Mouse (Mus musculus): Measurements from ENCODE around the gene Fezf2. TPM values are rescaled to one million over a fixed set of nuclear protein-coding genes. Genes with fewer than 3 reads are reported as not detected.

Gene Fezf2
- polyA plus RNA-seq, 1 experiment, result not detected

- Histone ChIP-seq H3K9me3 (replicated peaks; ENCODE audit: control insufficient read depth, insufficient read depth, low read length, poor library complexity, severe bottlenecking) (no peaks in the 10 kb centered on the region), H3K4me1 (ENCODE audit: control insufficient read depth, insufficient read depth, low read length) (no peaks in the 10 kb centered on the region), H3K27ac (ENCODE audit: insufficient read depth, low read length) (no peak overlapping the region), H3K9ac (ENCODE audit: low read depth, poor library complexity, severe bottlenecking) (no peak overlapping the region), H3K27me3 (ENCODE audit: control insufficient read depth, insufficient read depth, low read length, poor library complexity, severe bottlenecking) (peaks cover 2% of the 10 kb centered on the region; the same call in 1 of the 2 replicates), H3K4me3 (ENCODE audit: low read depth, low read length) (no peak overlapping the region), H3K36me3 (ENCODE audit: control insufficient read depth, insufficient read depth, low read length, poor library complexity, severe bottlenecking) (no peaks in the 10 kb centered on the region)
- TF ChIP-seq POLR2A (IDR thresholded peaks at IDR 0.05; ENCODE audit: insufficient read depth, low read length), result no peak
Measured at GRCm38 (mm10) chr14:12333622-12334021, 14.4 kb downstream of the Fezf2 start.

GRCm38 (mm10) chr14:12303106-12303505 lies 44.9 kb downstream of the Fezf2 start:
- no peaks in the 10 kb centered on the region for H3K9me3 ChIP-seq (replicated peaks; ENCODE audit: control insufficient read depth, insufficient read depth, low read length, poor library complexity, severe bottlenecking)
- H3K9ac ChIP-seq (ENCODE audit: low read depth, poor library complexity, severe bottlenecking), result no peak overlapping the region
- no peaks in the 10 kb centered on the region for H3K36me3 ChIP-seq (ENCODE audit: control insufficient read depth, insufficient read depth, low read length, poor library complexity, severe bottlenecking)
- no peak for TF ChIP-seq EP300 (IDR thresholded peaks at IDR 0.05; ENCODE audit: insufficient read depth, low read depth, low read length)
- TF ChIP-seq CTCF (IDR thresholded peaks at IDR 0.05; ENCODE audit: low read depth, low read length), result no peak
- TF ChIP-seq POLR2A (IDR thresholded peaks at IDR 0.05; ENCODE audit: insufficient read depth, low read length), result no peak
- no peaks in the 10 kb centered on the region for H3K27me3 ChIP-seq (ENCODE audit: control insufficient read depth, insufficient read depth, low read length, poor library complexity, severe bottlenecking)
- H3K4me1 ChIP-seq (ENCODE audit: control insufficient read depth, insufficient read depth, low read length), result no peaks in the 10 kb centered on the region
- no peak overlapping the region for H3K4me3 ChIP-seq (ENCODE audit: low read depth, low read length)
- H3K27ac ChIP-seq (ENCODE audit: insufficient read depth, low read length), result no peak overlapping the region

- H3K9ac ChIP-seq (ENCODE audit: low read depth, poor library complexity, severe bottlenecking), result no peak overlapping the region
- H3K4me3 ChIP-seq (ENCODE audit: low read depth, low read length), result no peak overlapping the region
- no peaks in the 10 kb centered on the region for H3K36me3 ChIP-seq (ENCODE audit: control insufficient read depth, insufficient read depth, low read length, poor library complexity, severe bottlenecking)
- TF ChIP-seq CTCF (IDR thresholded peaks at IDR 0.05; ENCODE audit: low read depth, low read length), result no peak
- no peak overlapping the region for H3K27ac ChIP-seq (ENCODE audit: insufficient read depth, low read length)
- H3K9me3 ChIP-seq (replicated peaks; ENCODE audit: control insufficient read depth, insufficient read depth, low read length, poor library complexity, severe bottlenecking), result no peaks in the 10 kb centered on the region
- no peaks in the 10 kb centered on the region for H3K4me1 ChIP-seq (ENCODE audit: control insufficient read depth, insufficient read depth, low read length)
- H3K27me3 ChIP-seq (ENCODE audit: control insufficient read depth, insufficient read depth, low read length, poor library complexity, severe bottlenecking), result no peaks in the 10 kb centered on the region
Measured at GRCm38 (mm10) chr14:12300677-12301076, 47.3 kb downstream of the Fezf2 start.

- H3K36me3 ChIP-seq (ENCODE audit: control insufficient read depth, insufficient read depth, low read length, poor library complexity, severe bottlenecking), result no peaks in the 10 kb centered on the region
- no peaks in the 10 kb centered on the region for H3K27me3 ChIP-seq (ENCODE audit: control insufficient read depth, insufficient read depth, low read length, poor library complexity, severe bottlenecking)
- no peak overlapping the region for H3K27ac ChIP-seq (ENCODE audit: insufficient read depth, low read length)
- H3K4me1 ChIP-seq (ENCODE audit: control insufficient read depth, insufficient read depth, low read length), result no peaks in the 10 kb centered on the region
- H3K9me3 ChIP-seq (replicated peaks; ENCODE audit: control insufficient read depth, insufficient read depth, low read length, poor library complexity, severe bottlenecking), result no peaks in the 10 kb centered on the region
- H3K9ac ChIP-seq (ENCODE audit: low read depth, poor library complexity, severe bottlenecking), result no peak overlapping the region
- H3K4me3 ChIP-seq (ENCODE audit: low read depth, low read length), result no peak overlapping the region
- TF ChIP-seq EP300 (IDR thresholded peaks at IDR 0.05; ENCODE audit: insufficient read depth, low read depth, low read length), result no peak
- no peak for TF ChIP-seq POLR2A (IDR thresholded peaks at IDR 0.05; ENCODE audit: insufficient read depth, low read length)
- no peak for TF ChIP-seq CTCF (IDR thresholded peaks at IDR 0.05; ENCODE audit: low read depth, low read length)
Measured at GRCm38 (mm10) chr14:12300275-12300674, 47.7 kb downstream of the Fezf2 start.

DNA sequence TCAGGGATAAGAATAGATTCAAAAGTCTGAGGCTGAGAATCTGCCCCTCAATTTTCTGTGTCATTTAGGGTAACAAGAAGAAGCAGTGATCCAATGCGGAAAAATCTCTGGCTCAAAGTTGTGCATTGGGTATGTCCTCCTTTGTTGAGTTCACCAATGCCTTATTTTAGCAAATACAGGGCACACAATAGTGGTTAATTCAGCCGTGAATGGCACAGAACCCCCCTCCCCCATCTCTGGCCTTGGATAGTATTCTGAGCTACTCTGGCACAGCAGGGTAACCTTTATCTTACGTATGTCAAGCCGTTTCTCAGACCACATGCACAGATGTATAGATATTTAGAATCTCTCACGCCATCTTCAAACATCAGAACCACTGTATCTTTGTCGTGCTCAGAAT lies 48.3 kb downstream of the Fezf2 start:
- Histone ChIP-seq H3K27me3 (ENCODE audit: control insufficient read depth, insufficient read depth, low read length, poor library complexity, severe bottlenecking) (no peaks in the 10 kb centered on the region), H3K4me1 (ENCODE audit: control insufficient read depth, insufficient read depth, low read length) (no peaks in the 10 kb centered on the region), H3K9ac (ENCODE audit: low read depth, poor library complexity, severe bottlenecking) (no peak overlapping the region), H3K36me3 (ENCODE audit: control insufficient read depth, insufficient read depth, low read length, poor library complexity, severe bottlenecking) (no peaks in the 10 kb centered on the region), H3K27ac (ENCODE audit: insufficient read depth, low read length) (no peak overlapping the region), H3K9me3 (replicated peaks; ENCODE audit: control insufficient read depth, insufficient read depth, low read length, poor library complexity, severe bottlenecking) (no peaks in the 10 kb centered on the region), H3K4me3 (ENCODE audit: low read depth, low read length) (no peak overlapping the region)
- TF ChIP-seq EP300 (IDR thresholded peaks at IDR 0.05; ENCODE audit: insufficient read depth, low read depth, low read length) (no peak), CTCF (IDR thresholded peaks at IDR 0.05; ENCODE audit: low read depth, low read length) (no peak), POLR2A (IDR thresholded peaks at IDR 0.05; ENCODE audit: insufficient read depth, low read length) (no peak)

GRCm38 (mm10) chr14:12299171-12299570 lies 48.8 kb downstream of the Fezf2 start:
- H3K9ac ChIP-seq (ENCODE audit: low read depth, poor library complexity, severe bottlenecking), result no peak overlapping the region
- no peaks in the 10 kb centered on the region for H3K4me1 ChIP-seq (ENCODE audit: control insufficient read depth, insufficient read depth, low read length)
- TF ChIP-seq EP300 (IDR thresholded peaks at IDR 0.05; ENCODE audit: insufficient read depth, low read depth, low read length), result no peak
- no peak for TF ChIP-seq CTCF (IDR thresholded peaks at IDR 0.05; ENCODE audit: low read depth, low read length)
- TF ChIP-seq POLR2A (IDR thresholded peaks at IDR 0.05; ENCODE audit: insufficient read depth, low read length), result no peak
- H3K4me3 ChIP-seq (ENCODE audit: low read depth, low read length), result no peak overlapping the region
- no peak overlapping the region for H3K27ac ChIP-seq (ENCODE audit: insufficient read depth, low read length)
- no peaks in the 10 kb centered on the region for H3K9me3 ChIP-seq (replicated peaks; ENCODE audit: control insufficient read depth, insufficient read depth, low read length, poor library complexity, severe bottlenecking)
- H3K27me3 ChIP-seq (ENCODE audit: control insufficient read depth, insufficient read depth, low read length, poor library complexity, severe bottlenecking), result no peaks in the 10 kb centered on the region
- H3K36me3 ChIP-seq (ENCODE audit: control insufficient read depth, insufficient read depth, low read length, poor library complexity, severe bottlenecking), result no peaks in the 10 kb centered on the region
